Mouse (Mus musculus) C2C12 (cell line): ENCODE measurements around the gene Gm20708. TPM values are rescaled to one million over a fixed set of nuclear protein-coding genes. Genes with fewer than 3 reads are reported as not detected.

Experiments used
- H3K27me3 ChIP-seq: one replicate; pipeline ENCODE4 v1.6.1; 2011; ENCODE audit not compliant: control insufficient read depth, insufficient read depth, insufficient read length
- H3K36me3 ChIP-seq: one replicate; pipeline ENCODE4 v1.6.1; 2011; ENCODE audit not compliant: control insufficient read depth, insufficient read depth
- H3K4me3 ChIP-seq: one replicate; pipeline ENCODE4 v1.5.1; 2011; ENCODE audit warnings: mild to moderate bottlenecking, control low read depth; ENCODE audit not compliant: poor library complexity, insufficient read depth, severe bottlenecking
- H3K79me2 ChIP-seq: one replicate; pipeline ENCODE4 v1.6.1; 2011; ENCODE audit not compliant: control insufficient read depth, insufficient read depth
- H3K79me3 ChIP-seq: one replicate; pipeline ENCODE4 v1.6.1; 2011; ENCODE audit warnings: low read depth, control low read depth
- H3ac ChIP-seq: one replicate; pipeline ENCODE3; 2011; ENCODE audit warnings: low read depth; ENCODE audit not compliant: control insufficient read depth, insufficient read length
- CEBPB ChIP-seq: IDR thresholded peaks from one replicate; pipeline ENCODE4 v1.6.1; 2011; ENCODE audit warnings: low read depth, mild to moderate bottlenecking, control low read depth, moderate library complexity
- CTCF ChIP-seq: IDR thresholded peaks from one replicate; pipeline ENCODE4 v1.5.1; 2011; ENCODE audit not compliant: control insufficient read depth, insufficient read depth, insufficient read length
- FOSL1 ChIP-seq: IDR thresholded peaks from one replicate; pipeline ENCODE4 v1.8.0; 2011; ENCODE audit warnings: mild to moderate bottlenecking, low read length; ENCODE audit not compliant: poor library complexity, insufficient read depth, severe bottlenecking
- MAX ChIP-seq: IDR thresholded peaks from one replicate; pipeline ENCODE4 v1.6.1; 2011; ENCODE audit warnings: mild to moderate bottlenecking, control low read depth
- MYOD1 ChIP-seq: IDR thresholded peaks from one replicate; pipeline ENCODE4 v1.6.1; 2011; ENCODE audit warnings: low read depth; ENCODE audit not compliant: control insufficient read depth, insufficient read length
- MYOG ChIP-seq: IDR thresholded peaks from one replicate; pipeline ENCODE4 v1.6.1; 2011; ENCODE audit not compliant: control insufficient read depth, insufficient read length; ENCODE audit errors: extremely low read depth
- USF1 ChIP-seq: IDR thresholded peaks from one replicate; pipeline ENCODE4 v1.6.1; 2011; ENCODE audit warnings: low read depth, mild to moderate bottlenecking, control low read depth, moderate library complexity
- polyA plus RNA-seq: library from polyadenylated mRNA; unstranded; fragments of >200 nt; fragmentation: generic; extraction: Trizol; gene quantifications from one replicate; pipeline ENCODE4 v1.2.1, GENCODE M21; 2012; ENCODE audit warnings: missing spikeins

The Gm20708 gene
- polyA plus RNA-seq, 1 experiment, result 0.16 TPM

GRCm38 (mm10) chr11:117765361-117765760 lies 44.1 kb upstream of the Gm20708 start:
- Histone ChIP-seq H3K36me3 (peaks cover 10% of the 10 kb centered on the region), H3K79me3 (no peaks in the 10 kb centered on the region), H3K4me3 (no peak overlapping the region), H3K27me3 (no peaks in the 10 kb centered on the region), H3K79me2 (no peaks in the 10 kb centered on the region), H3ac (no peak overlapping the region)
- TF ChIP-seq MYOD1 (no peak), MYOG (no peak), CTCF (no peak), FOSL1 (no peak), MAX (no peak), USF1 (no peak), CEBPB (no peak)

DNA sequence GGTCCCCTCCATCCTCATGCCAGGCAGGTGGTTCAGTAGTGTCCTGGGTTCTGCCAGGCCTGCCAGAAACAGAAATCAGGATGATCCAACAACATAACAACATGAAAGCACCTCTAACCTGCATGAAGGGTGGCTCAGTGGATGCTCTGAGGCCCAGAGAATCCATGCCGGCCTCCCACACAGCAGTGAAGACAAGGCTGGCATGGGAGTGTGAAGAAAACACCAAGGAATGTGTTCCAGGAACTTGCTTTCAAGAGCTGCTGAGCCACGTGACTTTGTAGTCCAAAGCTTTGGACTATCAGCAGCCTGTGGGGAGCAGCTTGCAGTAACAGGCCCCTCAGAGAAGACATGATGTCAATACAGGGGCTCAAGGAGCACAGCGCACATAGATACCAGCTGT lies 43.2 kb upstream of the Gm20708 start:
- Histone ChIP-seq H3K4me3 (no peak overlapping the region), H3K79me2 (no peaks in the 10 kb centered on the region), H3ac (no peak overlapping the region), H3K27me3 (no peaks in the 10 kb centered on the region), H3K79me3 (no peaks in the 10 kb centered on the region), H3K36me3 (peaks cover 10% of the 10 kb centered on the region)
- no peak for TF ChIP-seq CTCF
- no peak for TF ChIP-seq FOSL1
- TF ChIP-seq MAX, result no peak
- no peak for TF ChIP-seq MYOD1
- no peak for TF ChIP-seq MYOG
- TF ChIP-seq CEBPB, result no peak
- TF ChIP-seq USF1, result no peak

DNA sequence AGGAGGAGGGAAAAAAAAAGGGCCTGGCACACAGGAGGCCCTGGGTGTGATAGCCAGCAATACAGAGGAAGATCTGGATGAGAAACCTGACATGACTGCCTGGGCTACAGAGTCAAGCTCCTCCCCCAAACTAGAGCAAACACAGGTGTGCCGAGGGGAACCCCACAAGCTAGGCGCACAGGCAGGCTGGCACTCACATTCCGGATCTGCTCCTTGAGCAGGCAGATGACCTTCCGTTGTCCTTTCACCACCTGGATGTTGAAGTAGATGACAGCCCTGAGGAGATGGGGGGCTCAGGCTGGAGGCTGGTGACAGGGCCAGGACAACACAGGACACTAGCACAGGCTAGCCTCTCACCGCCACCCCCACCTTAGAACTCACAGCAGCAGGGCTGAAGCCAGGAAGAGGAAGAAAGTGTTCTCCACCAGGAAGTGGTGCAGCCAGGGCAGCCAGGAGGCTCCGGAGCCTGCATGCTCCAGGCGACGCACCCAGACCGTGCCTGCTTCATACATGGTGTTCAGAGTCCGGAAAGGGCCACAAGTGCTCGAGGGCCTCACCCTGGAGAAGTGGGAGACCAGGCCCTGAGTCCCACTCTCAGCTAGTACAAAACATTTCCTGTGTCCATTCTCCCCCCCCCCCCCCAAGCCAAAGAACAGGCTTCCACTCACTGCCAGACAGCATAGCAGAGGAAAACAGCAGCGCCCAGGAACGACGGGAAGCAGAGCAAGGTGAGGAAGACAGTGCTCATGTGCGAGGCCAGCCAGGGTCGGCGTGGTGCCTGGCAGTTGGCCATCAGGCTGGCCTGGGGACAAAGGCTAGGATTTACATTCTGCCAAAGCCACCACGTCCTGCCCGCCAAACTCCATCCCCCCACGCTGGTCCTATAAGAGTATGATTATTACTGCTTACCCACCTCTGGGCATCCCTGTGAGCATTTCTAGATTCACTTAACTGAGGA lies 40.5 kb upstream of the Gm20708 start:
- peaks cover 10% of the 10 kb centered on the region for H3K36me3 ChIP-seq
- H3K27me3 ChIP-seq, result no peaks in the 10 kb centered on the region
- TF ChIP-seq MAX, result no peak
- TF ChIP-seq MYOG, result no peak
- TF ChIP-seq USF1, result no peak
- TF ChIP-seq CTCF, result no peak
- no peak for TF ChIP-seq FOSL1
- TF ChIP-seq CEBPB, result no peak
- TF ChIP-seq MYOD1, result no peak
- H3K4me3 ChIP-seq, result no peak overlapping the region
- H3K79me2 ChIP-seq, result no peaks in the 10 kb centered on the region
- no peak overlapping the region for H3ac ChIP-seq
- no peaks in the 10 kb centered on the region for H3K79me3 ChIP-seq

- Histone ChIP-seq H3K4me3 (no peak overlapping the region), H3K79me2 (no peaks in the 10 kb centered on the region), H3K36me3 (peaks cover 4% of the 10 kb centered on the region), H3K27me3 (no peaks in the 10 kb centered on the region), H3ac (no peak overlapping the region), H3K79me3 (no peaks in the 10 kb centered on the region)
- TF ChIP-seq MYOD1, result no peak
- TF ChIP-seq FOSL1, result no peak
- no peak for TF ChIP-seq MAX
- TF ChIP-seq USF1, result no peak
These were observed 39.8 kb upstream of the Gm20708 start for GRCm38 (mm10) chr11:117769683-117770047.

DNA sequence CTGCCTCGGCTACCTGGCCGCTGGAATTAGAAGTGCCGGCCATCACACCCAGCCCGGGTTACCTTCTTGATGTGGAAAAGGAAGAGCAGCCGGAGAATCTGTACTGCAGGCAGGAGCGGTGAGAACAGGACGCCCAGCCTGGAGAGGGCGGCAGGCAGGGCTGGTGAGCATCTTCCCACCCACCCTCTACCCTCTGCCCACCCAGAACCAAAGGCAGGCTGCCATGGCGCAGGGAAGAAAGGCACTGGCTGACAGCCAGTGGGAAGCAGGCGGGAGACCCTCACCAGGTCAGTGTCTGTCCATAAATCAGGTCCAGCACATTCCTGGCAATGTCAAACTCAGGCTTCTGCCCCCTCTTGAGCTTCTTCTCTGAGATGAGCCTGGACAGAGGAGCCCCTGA lies 39.1 kb upstream of the Gm20708 start:
- Histone ChIP-seq H3K27me3 (no peaks in the 10 kb centered on the region), H3ac (no peak overlapping the region), H3K36me3 (peaks cover 3% of the 10 kb centered on the region), H3K4me3 (no peak overlapping the region), H3K79me2 (no peaks in the 10 kb centered on the region), H3K79me3 (no peaks in the 10 kb centered on the region)
- TF ChIP-seq MYOG (no peak), CTCF (no peak), MYOD1 (no peak), FOSL1 (no peak), CEBPB (no peak), USF1 (no peak)

GRCm38 (mm10) chr11:117772352-117772751 lies 37.1 kb upstream of the Gm20708 start:
- no peak overlapping the region for H3ac ChIP-seq
- TF ChIP-seq FOSL1 (no peak), MYOG (no peak), CTCF (no peak), USF1 (no peak), MAX (no peak), CEBPB (no peak), MYOD1 (no peak)
- H3K27me3 ChIP-seq, result no peaks in the 10 kb centered on the region
- H3K79me3 ChIP-seq, result no peaks in the 10 kb centered on the region
- H3K79me2 ChIP-seq, result no peaks in the 10 kb centered on the region
- H3K36me3 ChIP-seq, result no peaks in the 10 kb centered on the region
- no peak overlapping the region for H3K4me3 ChIP-seq
